Mouse (Mus musculus) spleen, postnatal 14 days (tissue): ENCODE data around the gene Msn.
"Not testable (repeated sequence)": the region's sequence is repeated elsewhere in the genome, so short reads cannot be mapped to it uniquely, and the experiment has no call there.

ENCODE experiments used
- DNase-seq, 2 experiments: peaks; one replicate each; pipeline ENCODE4 v3.0.0; 2021 to 2022; ENCODE audit warnings: low spot score in 2 of 2

The Msn gene

GRCm38 (mm10) chrX:96144960-96145488 lies 49.2 kb downstream of the Msn start:
- no peak for DNase-seq

GRCm38 (mm10) chrX:96148217-96148616 lies 52.4 kb downstream of the Msn start:
- no peak for DNase-seq

DNA sequence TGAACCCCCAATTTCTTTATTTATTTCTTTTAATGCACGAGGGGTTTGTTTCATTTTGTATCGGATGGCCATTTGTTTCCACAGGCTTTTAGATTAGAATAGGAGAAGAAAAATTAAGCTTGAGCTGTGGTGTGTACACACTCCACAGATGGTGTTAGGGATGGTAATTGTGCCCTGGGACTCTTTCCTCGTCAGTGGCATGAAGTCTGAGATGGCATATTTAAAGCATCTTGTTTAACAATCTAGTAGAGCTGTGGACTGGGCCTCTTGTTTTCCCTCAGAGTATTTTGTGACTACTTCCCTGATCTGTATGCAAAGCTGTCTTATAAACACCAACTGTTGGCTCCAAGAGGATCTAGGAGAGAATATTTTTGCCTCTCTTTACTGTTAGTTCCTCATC lies 57.5 kb downstream of the Msn start:
- no peak for DNase-seq

GRCm38 (mm10) chrX:96157936-96158335 lies 62.1 kb downstream of the Msn start:
- DNase-seq = no peak

- no peak for DNase-seq
Observed at GRCm38 (mm10) chrX:96162571-96162970, 66.7 kb downstream of the Msn start.

DNA sequence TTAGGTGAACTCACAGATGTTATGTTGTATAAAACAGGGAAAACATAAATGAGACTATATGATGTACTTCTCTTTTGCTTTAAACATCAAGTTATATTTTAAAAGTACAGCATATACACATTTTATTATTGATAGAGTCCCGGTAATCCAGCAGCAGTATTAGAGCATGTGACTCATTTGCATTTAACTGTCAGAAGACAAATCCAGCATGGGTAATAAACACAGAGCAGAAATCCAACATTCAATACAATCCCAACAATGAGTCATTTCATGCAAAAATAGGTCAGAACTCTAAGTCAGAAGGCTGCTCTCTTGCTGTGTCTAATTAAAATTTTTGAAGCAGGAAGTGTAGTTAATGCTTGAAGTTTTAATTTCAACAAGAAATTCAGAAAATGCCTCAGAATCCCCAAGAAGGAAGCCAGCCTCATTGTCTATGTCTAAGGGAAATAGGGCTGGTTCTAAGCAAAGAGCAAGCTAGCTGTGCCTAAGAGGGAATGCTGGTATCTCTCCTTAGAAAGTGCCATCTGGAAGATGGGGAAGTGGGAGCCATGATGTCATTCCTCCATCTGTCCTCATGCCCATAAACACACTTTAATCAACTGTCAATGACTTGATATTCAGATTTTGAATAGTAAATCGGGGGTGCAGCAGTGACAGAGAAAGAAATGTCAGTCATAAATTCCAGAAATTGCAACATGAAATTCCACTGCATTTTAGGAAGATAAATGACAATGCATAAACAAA lies 76.0 kb downstream of the Msn start:
- no peak for DNase-seq

GRCm38 (mm10) chrX:96178437-96178836 lies 82.6 kb downstream of the Msn start:
- DNase-seq = no peak

DNA sequence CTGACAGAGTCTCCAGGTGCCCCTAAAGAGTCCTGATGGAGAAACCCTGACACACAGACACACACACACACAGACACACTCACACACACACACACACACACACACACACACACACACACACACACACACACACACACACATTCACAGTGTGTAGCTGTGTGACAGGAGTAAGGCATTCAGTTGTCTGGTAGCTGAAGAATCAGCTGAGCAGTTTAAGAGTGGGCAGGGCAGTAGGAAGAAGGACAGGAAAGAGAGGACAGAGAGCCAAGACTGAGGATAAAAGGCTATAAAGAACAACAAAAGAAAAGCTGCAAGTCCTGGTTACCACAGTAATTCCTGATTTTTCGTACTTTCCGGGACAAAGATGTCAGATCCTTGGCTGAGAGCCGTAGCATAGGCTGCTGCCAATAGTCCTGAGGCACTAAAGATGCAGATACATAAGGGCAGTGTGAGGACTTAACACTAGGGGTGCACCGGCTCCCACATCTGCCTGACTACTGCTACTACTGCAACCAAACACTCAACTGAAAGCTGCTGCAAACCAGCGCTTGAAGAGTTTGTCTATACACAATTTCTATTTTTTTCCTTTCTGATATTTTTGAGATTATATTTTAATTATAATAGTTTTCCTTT lies 88.4 kb downstream of the Msn start:
- no peak for DNase-seq

- DNase-seq = not testable (repeated sequence)
Observed at GRCm38 (mm10) chrX:96205143-96205542, 109.3 kb downstream of the Msn start.

DNA sequence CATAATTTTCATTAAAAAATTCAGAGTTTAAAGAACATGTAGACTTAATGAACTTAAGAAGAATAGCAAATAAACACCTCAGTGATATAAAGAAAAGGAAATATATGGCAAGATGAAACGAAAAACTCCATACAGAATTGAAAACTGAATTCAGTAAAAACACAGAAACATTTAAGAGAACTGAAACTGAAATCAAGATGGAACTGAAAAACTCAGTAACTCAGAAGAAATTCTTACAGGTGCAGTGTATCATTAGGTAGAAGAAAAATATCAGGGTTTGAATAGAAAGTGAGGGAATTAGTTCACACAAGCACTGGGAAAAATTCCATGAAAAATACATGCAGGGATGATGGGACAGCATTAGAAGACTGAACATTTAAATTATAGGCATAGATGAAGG lies 111.0 kb downstream of the Msn start:
- DNase-seq = no peak

DNA sequence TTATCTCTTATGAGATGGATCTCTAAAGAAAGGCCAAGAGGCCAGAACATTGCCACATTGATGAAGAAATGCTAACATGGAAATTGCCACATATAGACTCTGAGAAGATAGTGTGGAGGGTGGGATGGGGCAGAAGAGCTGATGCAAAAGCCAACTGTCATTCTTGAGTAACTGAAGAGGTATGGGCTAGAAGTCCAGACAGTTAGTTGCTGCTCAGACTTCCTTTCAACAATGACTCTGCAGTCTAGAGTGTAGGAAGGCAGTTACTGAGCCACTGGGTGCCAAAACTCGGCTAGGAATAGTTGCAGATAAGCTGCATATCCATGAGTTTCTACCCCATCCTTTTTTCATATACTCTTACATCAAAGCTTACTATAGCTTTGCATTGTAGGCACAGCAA lies 122.2 kb downstream of the Msn start:
- no peak for DNase-seq
